Mouse (Mus musculus): ENCODE data around the gene Sin3b.
"Not testable (repeated sequence)": the region's sequence is repeated elsewhere in the genome, so short reads cannot be mapped to it uniquely, and the experiment has no call there.

Gene Sin3b

DNA sequence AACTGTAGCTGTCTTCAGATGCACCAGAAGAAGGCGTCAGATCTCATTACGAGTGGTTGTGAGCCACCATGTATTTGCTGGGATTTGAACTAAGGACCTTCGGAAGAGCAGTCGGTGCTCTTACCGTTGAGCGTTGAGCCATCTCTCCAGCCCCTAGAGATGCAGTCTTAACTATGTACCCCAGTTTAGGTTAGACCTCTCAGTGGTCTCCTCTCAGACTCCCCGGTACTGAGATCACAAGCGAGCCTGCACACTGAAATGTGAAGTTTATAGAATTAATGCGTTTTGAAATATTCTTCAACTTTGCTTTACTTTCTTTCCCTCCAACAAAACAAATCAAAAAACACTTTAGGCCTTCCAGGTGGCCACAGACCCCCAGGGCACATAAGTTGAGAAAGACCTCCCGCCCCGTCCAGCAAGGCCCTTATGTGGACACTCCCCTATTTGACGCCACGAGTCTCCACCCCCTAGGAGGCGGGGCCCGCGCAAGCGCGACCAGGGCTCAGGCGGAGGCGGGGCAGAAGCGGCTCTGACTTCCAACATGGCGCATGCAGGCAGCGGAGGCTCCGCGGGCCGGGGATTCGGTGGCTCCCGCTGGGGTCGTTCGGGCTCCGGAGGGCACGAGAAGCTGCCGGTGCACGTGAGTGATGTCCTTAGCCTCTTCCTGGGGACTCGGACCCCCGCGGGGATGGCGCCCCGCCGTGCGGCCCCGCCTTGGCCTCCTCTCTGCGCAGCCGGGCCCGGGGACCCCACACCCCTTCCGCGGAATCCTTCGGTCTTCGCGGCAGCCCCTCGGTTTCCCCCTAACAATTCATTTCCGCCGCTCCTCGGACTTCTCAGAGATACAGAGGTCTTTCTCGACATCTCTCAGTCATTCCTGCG lies at the start of gene Sin3b:
Gene Sin3b, plus strand, starts transcription at position 517 of the 882 bp plus-strand sequence.
- DNase-seq, result peak; percentile 92

DNA sequence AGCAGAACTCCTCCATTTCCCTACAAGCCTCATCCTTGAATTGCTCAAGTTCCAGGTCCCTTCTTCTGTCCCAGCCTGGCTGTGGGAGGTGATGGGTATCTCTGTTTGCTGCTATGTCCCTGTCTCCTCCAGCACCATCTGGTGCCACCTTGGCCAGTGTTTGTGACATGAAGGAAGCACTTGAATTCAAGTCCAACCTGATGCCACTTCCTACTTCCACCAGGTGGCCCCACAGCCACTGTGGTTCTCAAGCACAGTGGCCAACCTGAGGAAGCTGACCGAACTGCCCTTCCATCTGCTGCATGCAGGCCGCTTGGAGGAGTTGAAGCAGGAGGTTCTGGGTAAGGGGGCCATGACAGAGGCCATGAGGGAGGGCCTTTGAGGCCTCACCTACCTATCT lies 48.9 kb upstream of the Sin3b start:
- DNase-seq, result no peak

DNA sequence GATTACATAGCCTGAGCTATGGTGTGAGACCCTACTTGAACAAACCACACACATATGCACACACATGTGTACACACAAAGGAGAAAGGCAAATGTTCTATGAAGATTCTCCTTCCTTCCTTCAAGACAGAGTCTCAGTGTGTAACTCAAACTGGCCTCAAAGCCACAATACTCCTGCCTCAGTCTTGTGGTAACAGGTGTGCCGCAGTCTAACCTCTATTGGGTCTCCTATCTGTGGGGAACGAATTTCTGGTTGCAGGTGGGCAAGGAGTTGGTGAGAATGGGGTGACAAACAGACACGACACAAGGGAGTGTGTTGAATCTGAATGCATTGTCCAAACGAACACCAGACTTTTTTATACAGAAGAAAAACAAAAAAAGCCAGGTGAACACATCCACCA lies 46.6 kb upstream of the Sin3b start:
- no peak for DNase-seq

DNA sequence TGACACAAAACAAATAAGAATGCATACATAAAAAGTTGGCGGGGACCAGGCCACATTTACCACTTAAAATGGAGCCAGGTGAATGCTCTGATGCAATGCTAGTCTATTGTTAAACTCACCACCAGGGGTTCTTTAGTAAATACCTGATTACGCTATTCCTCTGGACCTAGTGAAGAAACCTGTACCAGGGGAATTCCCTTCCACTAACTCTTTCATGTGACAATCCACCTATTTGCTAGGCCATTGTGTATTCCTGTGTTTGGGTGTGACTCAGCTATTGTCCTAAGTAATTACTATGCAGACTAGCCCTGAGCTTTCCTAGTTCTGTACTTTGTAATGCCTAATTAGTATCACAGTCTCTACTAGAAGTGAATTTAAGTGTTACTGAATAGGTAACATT lies 46.2 kb upstream of the Sin3b start:
- not testable (repeated sequence) for DNase-seq

DNA sequence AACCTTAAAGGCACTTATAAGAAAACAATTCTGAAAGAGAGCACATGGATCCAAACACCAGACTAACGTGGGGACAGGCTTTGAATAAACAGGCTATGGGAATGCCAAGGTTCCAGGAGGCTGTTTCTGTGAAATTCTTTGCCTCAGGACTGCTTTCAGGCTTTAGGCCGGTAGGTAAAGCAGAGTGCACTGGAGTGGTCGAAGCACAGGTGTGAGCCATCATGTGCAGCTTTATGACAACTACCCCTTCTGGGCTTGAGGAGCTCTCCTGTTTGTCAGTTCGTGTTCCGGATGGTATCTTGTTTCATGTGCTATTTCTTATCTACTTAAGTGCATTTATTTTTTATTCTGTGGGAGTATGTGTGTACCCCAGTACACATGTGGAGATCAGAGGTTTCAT lies 45.8 kb upstream of the Sin3b start:
- DNase-seq, result no peak

DNA sequence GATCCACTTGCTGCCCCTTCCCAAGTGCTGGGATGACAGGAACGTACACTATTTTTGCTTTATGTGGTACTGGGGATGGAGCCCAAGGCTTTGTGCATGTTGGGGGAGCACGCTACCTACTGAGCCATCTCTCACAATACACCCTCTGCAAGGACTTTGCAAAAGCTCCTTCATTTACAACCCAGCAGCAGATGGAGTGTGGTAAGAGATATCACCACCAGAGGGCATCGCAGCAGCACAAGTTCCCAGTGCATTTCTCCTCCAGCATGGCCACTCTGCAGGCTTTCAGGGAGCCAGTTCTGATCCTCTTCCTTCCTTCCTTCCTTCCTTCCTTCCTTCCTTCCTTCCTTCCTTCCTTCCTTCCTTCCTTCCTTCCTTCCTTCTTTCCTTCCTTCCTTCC lies 43.0 kb upstream of the Sin3b start:
- DNase-seq, result peak; percentile 72

DNA sequence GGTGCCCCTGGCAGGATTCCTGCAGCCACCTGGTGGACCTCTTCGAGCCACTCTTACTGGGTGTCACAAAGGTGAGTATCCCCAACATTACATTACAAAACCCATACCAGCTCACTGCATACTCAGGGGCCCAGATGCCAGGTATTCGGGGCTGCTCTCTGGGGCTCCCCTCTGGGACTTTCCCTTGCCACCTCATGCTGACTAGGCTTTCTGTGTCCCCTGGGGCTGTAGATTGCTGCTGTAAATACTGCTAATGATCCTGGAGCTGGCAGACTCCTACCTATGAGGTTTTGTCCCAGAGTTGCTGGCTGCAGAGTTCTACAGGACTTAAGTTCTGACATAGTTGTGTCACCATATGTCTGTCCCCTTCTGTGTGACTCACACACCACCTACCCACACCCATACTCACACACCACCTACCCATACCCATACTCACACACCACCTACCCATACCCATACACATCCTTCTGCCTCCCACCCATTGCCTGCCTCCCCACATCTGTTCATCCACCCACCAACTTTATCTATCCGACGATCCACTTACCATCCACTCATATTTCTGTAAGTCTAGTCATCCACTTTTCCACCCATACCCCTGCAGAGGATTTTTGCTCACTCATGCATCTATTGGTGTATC lies 40.9 kb upstream of the Sin3b start:
- no peak for DNase-seq

DNA sequence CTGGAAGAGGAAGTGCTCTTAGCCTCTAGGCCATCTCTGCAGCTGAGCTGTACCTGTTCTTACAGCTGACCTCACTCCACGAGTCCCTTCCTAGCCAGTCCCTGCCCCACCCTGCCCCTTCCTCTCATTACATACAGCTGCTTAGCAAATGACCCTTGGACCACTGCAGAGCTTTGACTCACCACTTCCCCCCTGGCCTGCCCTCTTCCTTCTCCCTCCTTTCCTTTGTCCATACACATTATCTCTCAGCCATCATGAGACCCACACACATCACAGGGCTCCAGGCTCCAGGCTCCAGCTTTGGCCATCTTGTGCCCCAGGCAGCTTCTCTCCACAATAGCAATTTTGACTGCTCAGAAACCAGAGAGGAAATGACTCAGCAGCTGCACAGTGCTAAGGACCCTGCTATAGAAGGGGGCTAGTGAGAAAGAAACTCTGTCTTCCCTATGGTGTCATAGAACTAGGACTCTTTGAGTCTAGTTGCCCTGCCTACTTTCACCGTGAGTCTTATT lies 40.0 kb upstream of the Sin3b start:
- DNase-seq, result no peak

DNA sequence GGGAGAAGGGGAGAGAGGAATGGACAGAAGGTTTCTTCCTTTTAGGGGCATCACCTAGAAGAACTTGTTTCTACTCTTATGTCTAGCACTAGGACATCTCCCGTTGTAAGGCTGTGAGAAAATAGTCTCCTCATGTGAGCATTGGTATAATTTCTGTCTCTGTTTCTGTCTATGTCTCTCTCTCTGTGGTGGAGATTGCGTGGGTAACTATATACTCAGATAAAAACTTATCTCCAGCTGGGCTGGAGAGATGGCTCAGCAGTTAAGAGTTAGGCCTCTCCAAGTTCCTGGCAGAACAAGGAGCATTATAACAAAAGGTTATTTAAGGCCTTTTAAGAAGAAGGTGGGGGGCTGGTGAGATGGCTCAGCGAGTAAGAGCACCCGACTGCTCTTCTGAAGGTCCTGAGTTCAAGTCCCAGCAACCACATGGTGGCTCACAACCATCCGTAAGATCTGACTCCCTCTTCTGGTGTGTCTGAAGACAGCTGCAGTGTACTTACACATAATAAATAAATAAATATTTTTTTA lies 39.4 kb upstream of the Sin3b start:
- not testable (repeated sequence) for DNase-seq

DNA sequence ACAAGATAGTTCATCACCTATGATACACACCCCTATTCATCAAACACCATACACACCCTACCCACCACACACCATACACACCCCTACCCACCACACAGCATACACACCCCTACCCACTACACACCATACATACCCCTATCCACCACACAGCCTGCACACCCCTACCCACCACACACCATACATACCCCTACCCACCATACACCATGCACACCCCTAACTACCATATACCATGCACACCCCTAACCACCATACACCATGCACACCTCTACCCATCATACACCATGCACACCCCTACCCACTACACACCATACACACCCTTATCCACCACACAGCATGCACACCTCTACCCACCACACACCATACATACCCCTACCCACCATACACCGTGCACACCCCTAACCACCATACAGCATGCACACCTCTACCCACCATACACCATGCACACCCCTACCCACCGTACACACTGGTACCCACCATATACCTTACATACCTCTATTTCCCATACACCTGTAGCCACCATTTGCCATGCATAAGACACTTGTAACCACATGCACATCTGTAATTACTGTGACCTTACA lies 24.6 kb upstream of the Sin3b start:
- DNase-seq, result no peak

DNA sequence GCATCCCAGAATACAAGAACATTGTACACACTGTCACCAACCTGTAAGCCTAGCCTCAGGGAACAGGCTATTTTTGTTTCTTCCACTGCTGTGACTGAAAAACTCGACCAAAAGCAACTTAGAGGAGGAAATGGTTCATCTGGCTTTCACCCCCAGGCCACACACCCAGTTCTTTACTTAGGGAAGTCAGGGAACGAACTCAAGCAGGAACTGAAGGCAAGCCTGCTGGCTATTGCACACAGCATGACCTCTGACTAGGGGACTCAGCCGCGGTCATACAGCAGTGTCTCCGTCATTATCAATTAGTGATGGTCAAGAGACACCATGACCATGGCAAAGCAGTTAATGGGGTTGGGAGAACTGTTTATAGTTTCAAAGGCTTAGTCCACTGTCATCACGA lies 10.5 kb upstream of the Sin3b start:
- DNase-seq, result no peak

DNA sequence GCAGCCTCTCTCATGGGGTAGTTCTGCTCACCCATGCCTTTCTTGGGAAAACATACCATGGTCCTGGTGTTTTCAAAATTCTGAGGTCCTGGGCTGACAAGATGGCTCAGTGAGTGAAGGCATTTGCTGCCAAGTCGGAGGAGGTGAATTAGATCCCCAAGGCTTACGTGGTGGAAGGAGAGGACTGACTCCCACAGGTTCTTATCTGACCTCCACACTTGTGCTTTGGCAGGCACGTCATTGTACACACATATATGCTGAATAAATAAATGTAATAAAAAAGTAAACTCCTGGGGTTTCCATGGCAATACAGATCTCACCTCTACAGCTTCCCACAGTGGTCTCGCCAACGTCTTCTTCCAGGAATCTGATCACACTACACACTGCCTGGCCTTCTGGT lies 6.5 kb upstream of the Sin3b start:
- DNase-seq, result no peak

DNA sequence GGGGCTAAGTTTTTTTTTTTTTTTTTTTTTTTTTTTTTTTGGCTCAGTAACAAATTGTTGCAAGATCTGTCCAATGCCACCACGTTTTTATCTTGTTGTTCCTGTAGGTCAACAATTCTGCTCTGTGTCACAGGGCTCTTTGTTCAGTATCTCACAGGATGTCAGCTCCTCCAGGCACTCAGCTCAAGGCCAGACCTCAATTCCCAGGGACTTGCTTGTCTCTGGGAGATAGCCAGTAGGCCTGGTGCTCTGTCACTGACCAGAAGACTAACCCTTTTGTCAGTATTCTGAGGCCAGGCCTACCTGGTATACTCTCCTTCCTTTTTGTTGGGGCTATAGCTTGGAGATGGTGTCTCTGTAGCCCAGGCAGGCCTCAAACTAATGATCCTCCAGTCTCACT lies 2.5 kb upstream of the Sin3b start:
- no peak for DNase-seq

DNA sequence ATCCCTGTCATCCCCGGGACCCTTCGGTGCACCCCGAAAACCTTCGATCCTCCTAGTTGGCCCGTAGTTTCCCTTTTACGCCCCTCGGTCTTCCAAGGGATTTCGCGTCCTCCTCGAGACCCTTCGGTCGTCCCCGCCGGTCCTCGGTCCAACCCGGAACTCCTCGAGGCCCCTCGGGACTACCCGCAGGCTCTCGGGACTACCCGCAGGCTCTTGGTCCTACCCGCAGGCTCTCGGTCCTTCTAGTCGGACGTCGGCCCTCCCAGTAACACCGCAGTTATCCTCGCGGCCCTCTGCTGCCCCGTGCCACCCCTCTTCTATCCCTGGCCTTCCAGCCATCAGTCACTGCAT lies 541 bp downstream of the Sin3b start:
- DNase-seq, result peak; percentile 41

DNA sequence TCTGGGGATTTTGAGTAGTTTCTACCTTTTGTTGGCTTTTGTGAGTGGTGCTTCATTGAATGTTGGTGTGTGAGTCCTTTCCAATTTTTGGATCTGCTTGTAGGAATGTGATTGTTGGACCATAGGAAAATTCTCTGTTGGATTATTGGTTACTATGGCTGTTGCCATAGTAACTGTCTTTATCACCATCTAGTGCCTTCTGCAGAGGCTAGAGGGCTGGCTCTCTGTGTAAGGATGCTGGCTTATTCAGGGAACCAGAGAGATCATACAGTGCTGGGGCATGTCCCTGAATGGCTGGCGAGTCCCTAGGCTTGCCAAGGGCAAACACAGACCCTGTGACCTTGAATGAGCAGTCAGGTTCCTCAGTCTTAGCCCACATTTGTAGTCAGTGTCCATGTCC lies 5.6 kb downstream of the Sin3b start:
- DNase-seq, result no peak

DNA sequence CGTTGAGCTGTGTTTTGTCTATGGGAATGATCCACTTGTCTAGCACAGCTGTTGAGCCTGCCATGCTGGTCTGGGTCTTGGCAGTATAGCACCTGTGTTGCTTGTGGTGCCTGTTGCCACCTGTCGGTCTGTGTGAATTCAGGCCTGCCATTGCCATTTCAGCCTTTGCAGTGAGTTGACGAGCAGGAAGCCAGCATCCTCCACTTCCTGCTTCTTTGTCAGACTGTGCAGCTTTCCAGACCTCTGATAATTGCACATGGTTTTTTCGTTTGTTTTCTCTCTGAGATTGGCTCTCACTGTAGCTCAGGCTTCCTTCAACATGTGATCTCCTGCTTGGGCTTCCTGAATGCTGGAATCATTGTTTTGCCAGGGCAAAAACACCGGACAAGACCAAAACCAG lies 11.9 kb downstream of the Sin3b start:
- no peak for DNase-seq

DNA sequence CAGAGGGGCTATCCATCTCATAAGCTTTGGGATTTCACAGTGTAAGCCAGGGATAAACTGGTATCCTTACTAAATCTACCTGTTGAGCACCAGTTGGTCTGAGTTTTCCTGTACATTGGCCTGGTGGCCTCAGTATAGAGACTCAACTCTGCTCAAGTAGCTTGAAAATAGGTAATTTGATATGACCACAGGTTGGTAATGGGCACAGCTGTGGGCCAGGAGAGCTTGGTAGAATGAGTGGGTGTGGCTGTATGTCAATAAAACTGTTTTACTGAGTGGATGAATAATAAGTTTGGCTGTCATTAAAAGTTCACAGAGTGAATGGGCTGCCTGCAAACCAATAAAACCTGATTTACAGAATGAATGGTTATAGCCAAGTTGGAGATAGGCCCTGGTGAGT lies 13.8 kb downstream of the Sin3b start:
- no peak for DNase-seq

DNA sequence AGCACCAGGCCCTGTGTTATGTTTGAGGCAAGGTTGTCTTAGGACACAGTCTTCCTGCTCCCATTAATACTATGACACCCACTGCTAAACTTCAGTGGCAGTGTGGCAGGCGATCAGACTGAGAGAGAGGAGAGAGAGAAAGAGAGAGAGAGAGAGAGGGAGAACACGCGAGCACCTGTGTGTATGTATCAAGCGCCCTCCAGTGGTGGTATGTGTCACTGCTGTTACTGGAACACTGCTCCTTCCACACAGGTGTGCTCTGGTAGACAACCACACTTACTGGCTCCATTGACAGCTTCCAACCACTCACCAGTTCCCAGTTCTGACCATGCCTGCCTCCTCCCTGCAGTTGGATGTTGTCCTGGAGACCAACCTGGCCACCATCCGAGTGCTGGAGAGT lies 23.0 kb downstream of the Sin3b start:
- DNase-seq, result peak; percentile 39

DNA sequence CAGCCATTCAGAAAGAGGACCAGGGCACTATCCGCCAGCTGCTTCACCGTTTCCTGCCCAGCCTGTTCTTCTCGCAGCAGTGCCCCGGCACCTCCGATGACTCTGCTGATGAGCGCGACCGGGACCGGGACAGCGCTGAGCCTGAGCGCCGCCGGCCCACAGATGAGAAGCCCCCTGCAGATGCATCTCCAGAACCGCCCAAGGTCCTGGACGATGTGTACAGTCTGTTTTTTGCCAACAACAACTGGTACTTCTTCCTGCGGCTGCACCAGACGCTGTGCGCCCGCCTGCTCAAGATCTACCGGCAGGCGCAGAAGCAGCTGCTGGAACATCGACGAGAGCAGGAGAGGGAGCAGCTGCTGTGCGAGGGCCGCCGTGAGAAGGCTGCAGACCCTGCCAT lies 26.8 kb downstream of the Sin3b start:
- peak; percentile 1 for DNase-seq

DNA sequence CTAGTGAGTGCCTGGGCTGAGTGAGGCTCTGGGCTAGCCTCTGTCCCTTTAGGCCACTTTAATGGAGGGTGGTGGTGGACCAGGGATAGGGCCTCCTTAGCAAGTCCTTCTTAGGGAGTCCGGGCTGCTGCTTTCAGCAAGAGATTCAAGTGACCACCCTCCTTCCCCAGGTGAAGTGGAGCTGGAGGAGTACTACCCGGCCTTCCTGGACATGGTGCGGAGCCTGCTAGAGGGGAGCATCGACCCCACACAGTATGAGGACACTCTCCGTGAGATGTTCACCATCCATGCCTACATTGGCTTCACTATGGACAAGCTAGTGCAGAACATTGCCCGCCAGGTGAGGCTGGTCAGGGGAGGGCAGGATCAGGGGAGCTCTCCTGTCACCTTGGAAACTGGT lies 27.2 kb downstream of the Sin3b start:
- DNase-seq, result peak; percentile 1

DNA sequence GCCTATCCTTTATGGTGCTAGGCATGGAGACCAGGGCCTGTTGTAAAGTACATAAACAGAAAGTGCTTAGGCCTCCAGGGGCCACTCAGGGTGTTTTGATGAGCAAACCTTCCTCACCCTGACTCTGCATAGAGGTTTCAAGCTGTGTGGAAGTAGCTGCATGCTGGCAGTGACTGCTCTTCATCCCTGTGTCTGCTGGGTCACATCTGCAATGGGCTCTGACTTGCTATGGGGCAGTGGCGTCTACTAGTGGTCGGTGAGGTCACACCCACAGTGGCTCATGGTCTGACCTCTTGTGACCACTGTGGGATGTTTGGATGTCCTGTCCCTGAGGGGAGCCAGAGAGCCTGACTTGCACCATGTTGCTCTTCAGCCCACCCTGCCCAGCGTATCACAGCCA lies 28.0 kb downstream of the Sin3b start:
- peak; percentile 0 for DNase-seq

DNA sequence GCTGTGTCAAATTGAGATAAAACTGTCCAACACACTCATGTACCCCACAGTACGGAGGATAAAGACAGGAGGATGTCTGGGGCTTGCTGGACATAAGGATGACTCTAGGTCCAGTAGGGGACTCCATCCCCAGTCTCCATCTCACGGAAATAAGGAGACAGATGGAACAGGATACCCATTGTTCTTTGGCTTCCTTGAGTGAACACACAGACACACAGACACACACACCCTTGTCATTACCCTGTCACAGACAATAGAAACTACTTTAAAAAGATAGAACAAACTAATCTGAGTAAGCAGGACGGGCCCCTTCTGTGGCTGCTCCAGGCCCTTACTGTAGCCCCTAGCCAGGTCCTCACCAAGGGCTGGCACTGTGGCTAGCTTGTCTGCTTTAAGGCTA lies 29.2 kb downstream of the Sin3b start:
- peak; percentile 2 for DNase-seq

DNA sequence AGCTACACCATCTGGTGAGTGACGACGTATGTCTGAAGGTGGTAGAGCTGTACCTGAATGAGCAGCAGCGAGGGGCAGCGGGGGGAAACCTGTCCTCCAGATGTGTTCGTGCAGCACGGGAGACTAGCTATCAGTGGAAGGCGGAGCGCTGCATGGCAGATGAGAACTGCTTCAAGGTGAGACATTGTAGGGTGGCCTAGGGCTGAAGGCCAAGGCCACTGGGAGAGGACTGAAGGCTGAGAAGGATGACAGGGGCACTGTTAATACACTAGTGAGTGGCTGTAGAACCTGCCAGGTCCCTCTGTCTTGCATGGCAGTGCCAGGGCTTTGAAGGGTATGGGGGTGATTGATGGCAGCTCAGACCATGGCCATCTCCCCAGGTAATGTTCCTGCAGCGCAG lies 30.1 kb downstream of the Sin3b start:
- no peak for DNase-seq

DNA sequence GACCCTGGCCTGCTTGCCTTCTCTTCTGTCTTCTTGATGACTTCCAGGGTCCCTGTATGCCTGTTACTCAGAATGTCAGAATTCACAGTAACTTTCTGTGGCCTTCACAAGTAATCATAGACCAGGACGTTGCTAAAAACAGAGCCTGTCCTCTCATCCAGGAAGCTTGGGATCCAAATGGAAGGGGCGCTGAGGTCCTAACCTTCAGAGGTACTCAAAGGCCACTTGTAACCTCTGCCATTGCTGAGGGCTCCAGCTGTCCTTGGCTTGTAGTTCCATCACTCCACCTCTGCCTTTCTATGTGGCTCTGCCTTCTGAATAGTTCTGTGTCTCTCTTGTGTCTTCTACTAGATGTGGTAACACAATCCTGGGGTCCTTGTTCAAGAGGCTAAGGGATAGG lies 30.7 kb downstream of the Sin3b start:
- DNase-seq, result no peak
